Mouse (Mus musculus) CH12.LX (cell line): ENCODE measurements at regions not wholly inside any gene's neighbourhood (a gene's known extent, or its start where the extent isn't known, plus 50 kb on each side); places are given as distances from the start of the nearest gene placed in this dataset.

Experiments used
- DNase-seq: peaks from one replicate; pipeline ENCODE4 v3.0.0-alpha.2; 2013; ENCODE audit errors: extremely low read depth
- H3K27ac ChIP-seq: 2 replicates; pipeline ENCODE4 v1.5.1; 2012; ENCODE audit warnings: low read depth, mild to moderate bottlenecking, control low read depth, moderate library complexity; ENCODE audit not compliant: insufficient read depth
- H3K27me3 ChIP-seq: replicated peaks from 2 replicates; pipeline ENCODE3; 2012; ENCODE audit warnings: inconsistent platforms
- H3K36me3 ChIP-seq, 2 experiments: replicated peaks in 1 of 2; 2 replicates each; pipeline versions ENCODE3 to v1.6.1; 2012; ENCODE audit warnings: inconsistent platforms in 1 of 2, low read length in 1 of 2, mild to moderate bottlenecking in 1 of 2, mixed read lengths in 1 of 2, moderate library complexity in 1 of 2; ENCODE audit not compliant: control insufficient read depth in 1 of 2, insufficient read depth in 1 of 2
- H3K4me1 ChIP-seq, 2 experiments: 2 replicates each; pipeline ENCODE4 v1.6.1; 2012; ENCODE audit warnings: inconsistent platforms in 1 of 2, moderate library complexity in 1 of 2; ENCODE audit not compliant: insufficient read depth in 2 of 2, control insufficient read depth in 1 of 2
- H3K4me2 ChIP-seq: 2 replicates; pipeline ENCODE4 v1.6.1; 2012; ENCODE audit warnings: low read depth, mild to moderate bottlenecking, control low read depth; ENCODE audit not compliant: poor library complexity, insufficient read depth, severe bottlenecking
- H3K4me3 ChIP-seq, 3 experiments: fragments of 150-350 bp in 1 of 3; sonication (generic) in 1 of 3; replicated peaks in 1 of 3; 2 replicates each; pipeline versions ENCODE3 to v1.5.1; 2011 to 2012; ENCODE audit warnings: low read depth in 2 of 3, low read length in 2 of 3, mild to moderate bottlenecking in 2 of 3, moderate library complexity in 2 of 3, control low read depth in 1 of 3, improper control_type of control experiment in 1 of 3, inconsistent platforms in 1 of 3, mixed read lengths in 1 of 3; ENCODE audit not compliant: poor library complexity in 1 of 3
- H3K79me2 ChIP-seq: replicated peaks from 2 replicates; pipeline ENCODE4 v1.6.1; 2012; ENCODE audit warnings: mild to moderate bottlenecking, moderate library complexity; ENCODE audit not compliant: control insufficient read depth, poor library complexity, insufficient read depth, severe bottlenecking; ENCODE audit errors: extremely low read depth
- H3K9ac ChIP-seq: 2 replicates; pipeline ENCODE4 v1.6.1; 2012; ENCODE audit warnings: low read depth, mild to moderate bottlenecking, control low read depth, moderate library complexity; ENCODE audit not compliant: insufficient read depth
- H3K9me3 ChIP-seq: replicated peaks from 2 replicates; pipeline ENCODE3; 2012; ENCODE audit warnings: low read length, inconsistent platforms, mixed read lengths
- BHLHE40 ChIP-seq: IDR thresholded peaks from 2 replicates; pipeline ENCODE4 v1.6.1; 2011; ENCODE audit warnings: mild to moderate bottlenecking, low read depth, low read length, improper control_type of control experiment
- CHD1 ChIP-seq: IDR thresholded peaks from 2 replicates; pipeline ENCODE4 v1.6.1; 2012; ENCODE audit warnings: low read depth, low read length, improper control_type of control experiment, inconsistent platforms
- CHD2 ChIP-seq: IDR thresholded peaks from 2 replicates; pipeline ENCODE4 v1.6.1; 2011; ENCODE audit warnings: low read length, improper control_type of control experiment
- EP300 ChIP-seq: IDR thresholded peaks from 2 replicates; pipeline ENCODE4 v1.6.1; 2011; ENCODE audit warnings: low read length, improper control_type of control experiment
- ETS1 ChIP-seq: conservative IDR thresholded peaks from 2 replicates; pipeline ENCODE4 v1.6.1; 2012; ENCODE audit warnings: low read depth, mild to moderate bottlenecking, inconsistent platforms, low read length, improper control_type of control experiment, moderate library complexity
- HCFC1 ChIP-seq: IDR thresholded peaks from 2 replicates; pipeline ENCODE4 v1.6.1; 2012; ENCODE audit warnings: low read depth, mild to moderate bottlenecking, inconsistent platforms, low read length, improper control_type of control experiment
- IRF4 ChIP-seq: IDR thresholded peaks from 2 replicates; pipeline ENCODE4 v1.6.1; 2014; ENCODE audit warnings: low read depth, mild to moderate bottlenecking, inconsistent platforms, low read length, improper control_type of control experiment
- JUN ChIP-seq: IDR thresholded peaks from 2 replicates; pipeline ENCODE4 v1.6.1; 2011; ENCODE audit warnings: low read depth, mild to moderate bottlenecking, low read length, improper control_type of control experiment, moderate library complexity; ENCODE audit not compliant: insufficient read depth
- JUND ChIP-seq: conservative IDR thresholded peaks from 2 replicates; pipeline ENCODE4 v1.6.1; 2011; ENCODE audit warnings: low read depth, low read length, improper control_type of control experiment
- KAT2A ChIP-seq: IDR thresholded peaks from 2 replicates; pipeline ENCODE4 v1.6.1; 2012; ENCODE audit warnings: low read length, improper control_type of control experiment, inconsistent platforms; ENCODE audit not compliant: insufficient replicate concordance
- MAFK ChIP-seq: IDR thresholded peaks from 2 replicates; pipeline ENCODE4 v1.6.1; 2011; ENCODE audit warnings: low read length, improper control_type of control experiment; ENCODE audit not compliant: insufficient replicate concordance
- MAX ChIP-seq: IDR thresholded peaks from 2 replicates; pipeline ENCODE4 v1.6.1; 2011; ENCODE audit warnings: low read length, improper control_type of control experiment
- MAZ ChIP-seq: IDR thresholded peaks from 2 replicates; pipeline ENCODE4 v1.6.1; 2012; ENCODE audit warnings: low read depth, mild to moderate bottlenecking, inconsistent platforms, low read length, improper control_type of control experiment, moderate library complexity
- MEF2A ChIP-seq: IDR thresholded peaks from 2 replicates; pipeline ENCODE4 v1.6.1; 2014; ENCODE audit warnings: low read depth, mild to moderate bottlenecking, inconsistent platforms, low read length, improper control_type of control experiment, borderline replicate concordance
- NRF1 ChIP-seq: IDR thresholded peaks from 2 replicates; pipeline ENCODE4 v1.6.1; 2014; ENCODE audit warnings: low read depth, mild to moderate bottlenecking, inconsistent platforms, low read length, improper control_type of control experiment, moderate library complexity
- POLR2A ChIP-seq: IDR thresholded peaks from 2 replicates; pipeline ENCODE4 v1.6.1; 2011; ENCODE audit warnings: low read depth, mild to moderate bottlenecking, improper control_type of control experiment, low read length
- POLR2AphosphoS2 ChIP-seq: IDR thresholded peaks from 2 replicates; pipeline ENCODE4 v1.6.1; 2011; ENCODE audit warnings: low read depth, low read length, improper control_type of control experiment
- RCOR1 ChIP-seq: conservative IDR thresholded peaks from 2 replicates; pipeline ENCODE4 v1.6.1; 2012; ENCODE audit warnings: low read depth, mild to moderate bottlenecking, inconsistent platforms, low read length, improper control_type of control experiment
- TCF12 ChIP-seq: IDR thresholded peaks from 2 replicates; pipeline ENCODE4 v1.6.1; 2014; ENCODE audit warnings: low read depth, mild to moderate bottlenecking, inconsistent platforms, low read length, improper control_type of control experiment
- UBTF ChIP-seq: IDR thresholded peaks from 2 replicates; pipeline ENCODE4 v1.6.1; 2012; ENCODE audit warnings: low read depth, mild to moderate bottlenecking, inconsistent platforms, low read length, improper control_type of control experiment, moderate library complexity
- USF2 ChIP-seq: conservative IDR thresholded peaks from 2 replicates; pipeline ENCODE4 v1.6.1; 2011; ENCODE audit warnings: low read depth, low read length, improper control_type of control experiment
- ZC3H11A ChIP-seq: IDR thresholded peaks from 2 replicates; pipeline ENCODE4 v1.6.1; 2012; ENCODE audit warnings: low read depth, mild to moderate bottlenecking, inconsistent platforms, low read length, improper control_type of control experiment
- ZNF384 ChIP-seq: IDR thresholded peaks from 2 replicates; pipeline ENCODE4 v1.6.1; 2012; ENCODE audit warnings: low read depth, low read length, improper control_type of control experiment, inconsistent platforms
- dilution Hi-C: fragments of 300-500 bp; cut with MboI; formaldehyde crosslinking; loops from 2 replicates; pipeline ENCODE4 v1.14.3; 2020; ENCODE audit warnings: low sequenced_read_pairs; ENCODE audit not compliant: extremely low pct_unique_long_range_greater_than_20kb, extremely low pct_ligation_motif_present
- in situ Hi-C: fragments of 300-500 bp; cut with MboI; formaldehyde crosslinking; loops from 3 replicates; pipeline ENCODE4 v1.14.3; 2019; ENCODE audit warnings: low sequenced_read_pairs, low pct_ligation_motif_present, low pct_unique_long_range_greater_than_20kb, mixed read lengths

DNA sequence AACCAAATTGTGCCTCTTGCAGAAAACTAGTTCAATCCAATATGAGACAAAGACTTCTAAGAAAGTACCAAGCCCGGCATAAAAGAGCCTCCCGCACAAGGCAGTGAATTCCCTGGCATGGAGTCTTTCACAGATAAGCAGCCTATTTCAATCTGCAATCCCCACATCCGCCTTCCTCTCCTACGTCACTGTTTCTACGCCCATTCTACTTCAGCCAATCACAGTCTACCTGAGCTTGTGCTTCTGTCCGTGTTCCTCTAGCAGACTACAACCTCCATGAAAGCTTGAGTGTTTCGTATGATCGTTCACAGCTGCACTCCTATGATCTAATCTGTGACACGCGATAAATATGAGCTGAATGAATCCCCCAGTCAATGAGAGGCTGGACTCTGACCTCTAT, 155.6 kb upstream of the Ipo5 start:
- no peak overlapping the region for H3K4me2 ChIP-seq
- no peaks in the 10 kb centered on the region for H3K79me2 ChIP-seq
- no peak overlapping the region for H3K4me3 ChIP-seq
- in situ Hi-C loops (no loop called here), dilution Hi-C loops (no loop called here)
- no peaks in the 10 kb centered on the region for H3K9me3 ChIP-seq
- TF ChIP-seq NRF1 (no peak), POLR2A (no peak), MAFK (no peak), KAT2A (no peak), IRF4 (no peak), CHD1 (no peak), JUND (no peak), MEF2A (no peak), HCFC1 (no peak), JUN (no peak), CHD2 (no peak), MAZ (no peak), ZC3H11A (no peak), TCF12 (no peak), BHLHE40 (no peak), EP300 (no peak), ETS1 (no peak), RCOR1 (no peak)
- no peak for DNase-seq
- no peaks in the 10 kb centered on the region for H3K4me1 ChIP-seq
- no peak overlapping the region for H3K9ac ChIP-seq
- no peaks in the 10 kb centered on the region for H3K27me3 ChIP-seq
- H3K27ac ChIP-seq: no peak overlapping the region
- no peaks in the 10 kb centered on the region for H3K36me3 ChIP-seq

- TF ChIP-seq JUN (no peak), HCFC1 (no peak), ZNF384 (no peak), USF2 (no peak), CHD1 (no peak), POLR2AphosphoS2 (no peak), MAFK (no peak), MAX (no peak), ETS1 (no peak), UBTF (no peak)
- TF ChIP-seq, all 38 proteins: peak for 0
- no peaks in the 10 kb centered on the region for H3K27me3 ChIP-seq
- no peaks in the 10 kb centered on the region for H3K36me3 ChIP-seq
- dilution Hi-C loops (no loop called here), in situ Hi-C loops (no loop called here)
- H3K9ac ChIP-seq: no peak overlapping the region
- H3K79me2 ChIP-seq: no peaks in the 10 kb centered on the region
- H3K4me1 ChIP-seq: peaks cover 3 to 15% of the 10 kb centered on the region in 2 experiments
- H3K4me3 ChIP-seq: no peak overlapping the region
- DNase-seq: no peak
- H3K27ac ChIP-seq: no peak overlapping the region
- no peak overlapping the region for H3K4me2 ChIP-seq
- no peaks in the 10 kb centered on the region for H3K9me3 ChIP-seq
Measured at GRCm38 (mm10) chr14:120758200-120758830, 152.7 kb upstream of the Ipo5 start.
